Mouse (Mus musculus) heart, embryonic 14.5 days (tissue): ENCODE measurements at regions not wholly inside any gene's neighbourhood (a gene's known extent, or its start where the extent isn't known, plus 50 kb on each side); places are given as distances from the start of the nearest gene placed in this dataset.

Experiments used
- ATAC-seq: fragments of 200-750 bp; cut with Nextera tagmentation; 2 replicates; pipeline ENCODE4 v1.8.0; 2017; ENCODE audit warnings: low read depth, moderate TSS enrichment; ENCODE audit not compliant: insufficient number of reproducible peaks, insufficient read depth, low FRiP score
- H3K27ac ChIP-seq, 2 experiments: fragments of 200-500 bp in 1 of 2; fragments of 300-500 bp in 1 of 2; sonication (generic) in 1 of 2; replicated peaks in 1 of 2; 2 replicates each; pipeline ENCODE4 v1.5.1; 2012 to 2014; ENCODE audit warnings: low read depth in 2 of 2, low read length in 2 of 2, control low read depth in 1 of 2, mild to moderate bottlenecking in 1 of 2, mixed read lengths in 1 of 2; ENCODE audit not compliant: control insufficient read depth in 1 of 2, insufficient read depth in 1 of 2
- H3K27me3 ChIP-seq: fragments of 300-500 bp; sonication (generic); 2 replicates; pipeline ENCODE4 v1.6.1; 2014; ENCODE audit warnings: mild to moderate bottlenecking, low read length, control low read depth; ENCODE audit not compliant: control insufficient read depth, insufficient read depth
- H3K36me3 ChIP-seq: fragments of 300-500 bp; sonication (generic); 2 replicates; pipeline ENCODE4 v1.6.1; 2014; ENCODE audit warnings: mild to moderate bottlenecking, control low read depth, low read length, mixed read lengths; ENCODE audit not compliant: control insufficient read depth, insufficient read depth
- H3K4me1 ChIP-seq, 2 experiments: fragments of 200-500 bp in 1 of 2; fragments of 300-500 bp in 1 of 2; sonication (generic) in 1 of 2; 2 replicates each; pipeline ENCODE4 v1.6.1; 2012 to 2014; ENCODE audit warnings: low read length in 2 of 2, control low read depth in 1 of 2, mixed read lengths in 1 of 2; ENCODE audit not compliant: control insufficient read depth in 2 of 2, insufficient read depth in 2 of 2
- H3K4me2 ChIP-seq: fragments of 300-500 bp; sonication (generic); 2 replicates; pipeline ENCODE4 v1.6.1; 2014; ENCODE audit warnings: mild to moderate bottlenecking, low read length
- H3K4me3 ChIP-seq, 2 experiments: fragments of 200-500 bp in 1 of 2; fragments of 300-500 bp in 1 of 2; sonication (generic) in 1 of 2; 2 replicates each; pipeline ENCODE4 v1.5.1; 2012 to 2014; ENCODE audit warnings: low read length in 2 of 2, mild to moderate bottlenecking in 2 of 2, control low read depth in 1 of 2, low read depth in 1 of 2, moderate library complexity in 1 of 2; ENCODE audit not compliant: control insufficient read depth in 1 of 2, insufficient read depth in 1 of 2
- H3K9ac ChIP-seq: fragments of 300-500 bp; sonication (generic); 2 replicates; pipeline ENCODE4 v1.6.1; 2014; ENCODE audit warnings: mild to moderate bottlenecking, low read length
- H3K9me3 ChIP-seq: fragments of 300-500 bp; sonication (generic); 2 replicates; pipeline ENCODE4 v1.6.1; 2016; ENCODE audit warnings: low read length, control low read depth; ENCODE audit not compliant: control insufficient read depth
- WGBS: fragments of 180-500 bp; shearing (Covaris S2); extraction: QIAGEN DNeasy Blood & Tissue Kit; methylation state at CpG from one replicate; pipeline ENCODE4 v1.1.7; 2014; 5-methylcytosine and 5-hydroxymethylcytosine counted together

GRCm38 (mm10) chr2:11853210-11853973 is 75.7 kb downstream of the Ankrd16 start:
- WGBS: 20% methylated on average over 2 of the region's 2 CpGs
- no peaks in the 10 kb centered on the region for H3K9me3 ChIP-seq
- H3K4me3 ChIP-seq: no peak overlapping the region
- no peak overlapping the region for H3K27ac ChIP-seq
- no peaks in the 10 kb centered on the region for H3K36me3 ChIP-seq
- H3K4me2 ChIP-seq: no peak overlapping the region
- peaks cover 0 to 5% of the 10 kb centered on the region in 2 experiments; a peak in 1 of 4 replicates for H3K4me1 ChIP-seq
- peak; percentile 76; the same call in 1 of the 2 replicates for ATAC-seq
- H3K9ac ChIP-seq: no peak overlapping the region
- no peaks in the 10 kb centered on the region for H3K27me3 ChIP-seq

- no peak overlapping the region for H3K4me2 ChIP-seq
- no peaks in the 10 kb centered on the region for H3K27me3 ChIP-seq
- H3K9me3 ChIP-seq: peaks cover 5% of the 10 kb centered on the region; the same call in 1 of the 2 replicates
- ATAC-seq: no peak
- H3K4me3 ChIP-seq: no peak overlapping the region
- H3K9ac ChIP-seq: no peak overlapping the region
- H3K36me3 ChIP-seq: no peaks in the 10 kb centered on the region
- H3K4me1 ChIP-seq: no peaks in the 10 kb centered on the region
- 30% methylated on average over 2 of the region's 2 CpGs for WGBS
- H3K27ac ChIP-seq: no peak overlapping the region
These were observed 92.3 kb downstream of the Ankrd16 start for GRCm38 (mm10) chr2:11869983-11870382.

GRCm38 (mm10) chr2:11880005-11880404 is 102.3 kb downstream of the Ankrd16 start:
- Histone ChIP-seq H3K9ac (no peak overlapping the region), H3K4me2 (no peak overlapping the region), H3K9me3 (peaks cover 3% of the 10 kb centered on the region; the same call in 1 of the 2 replicates), H3K27ac (no peak overlapping the region), H3K4me1 (no peaks in the 10 kb centered on the region), H3K27me3 (no peaks in the 10 kb centered on the region), H3K4me3 (no peak overlapping the region), H3K36me3 (no peaks in the 10 kb centered on the region)
- WGBS: 33% methylated on average over 1 of the region's 1 CpGs
- no peak for ATAC-seq

- 73% methylated on average over 7 of the region's 7 CpGs for WGBS
- no peak overlapping the region for H3K4me3 ChIP-seq
- ATAC-seq: no peak
- H3K4me2 ChIP-seq: no peak overlapping the region
- H3K27me3 ChIP-seq: no peaks in the 10 kb centered on the region
- no peaks in the 10 kb centered on the region for H3K4me1 ChIP-seq
- no peaks in the 10 kb centered on the region for H3K9me3 ChIP-seq
- H3K9ac ChIP-seq: no peak overlapping the region
- H3K27ac ChIP-seq: no peak overlapping the region
- H3K36me3 ChIP-seq: no peaks in the 10 kb centered on the region
These were observed 117.3 kb downstream of the Ankrd16 start for GRCm38 (mm10) chr2:11894792-11895568.

- no peak overlapping the region for H3K4me3 ChIP-seq
- no peak overlapping the region for H3K9ac ChIP-seq
- no peak overlapping the region for H3K27ac ChIP-seq
- no peaks in the 10 kb centered on the region for H3K36me3 ChIP-seq
- no peak for ATAC-seq
- WGBS: 76% methylated on average over 11 of the region's 11 CpGs
- no peak overlapping the region for H3K4me2 ChIP-seq
- no peaks in the 10 kb centered on the region for H3K4me1 ChIP-seq
- H3K9me3 ChIP-seq: 0 out of 2 replicates have a peak, but pooled peaks cover 3% of the 10 kb centered on the region
- no peaks in the 10 kb centered on the region for H3K27me3 ChIP-seq
These were observed 122.3 kb downstream of the Ankrd16 start for GRCm38 (mm10) chr2:11899698-11900660.

GRCm38 (mm10) chr2:11914782-11915181 is 137.1 kb downstream of the Ankrd16 start:
- ATAC-seq: no peak
- Histone ChIP-seq H3K27ac (no peak overlapping the region), H3K4me1 (no peaks in the 10 kb centered on the region), H3K9me3 (no peaks in the 10 kb centered on the region), H3K9ac (no peak overlapping the region), H3K27me3 (no peaks in the 10 kb centered on the region), H3K36me3 (no peaks in the 10 kb centered on the region), H3K4me2 (no peak overlapping the region), H3K4me3 (no peak overlapping the region)
- 72% methylated on average over 1 of the region's 1 CpGs for WGBS

GRCm38 (mm10) chr2:11917373-11917772 is 139.7 kb downstream of the Ankrd16 start:
- Histone ChIP-seq H3K9me3 (no peaks in the 10 kb centered on the region), H3K4me1 (no peaks in the 10 kb centered on the region), H3K27me3 (no peaks in the 10 kb centered on the region), H3K9ac (no peak overlapping the region), H3K4me3 (no peak overlapping the region), H3K36me3 (no peaks in the 10 kb centered on the region), H3K4me2 (no peak overlapping the region), H3K27ac (no peak overlapping the region)
- ATAC-seq: no peak
